Mouse (Mus musculus) G1E (cell line): Measurements from ENCODE around the gene Gm10718. TPM values are rescaled to one million over a fixed set of nuclear protein-coding genes. Genes with fewer than 3 reads are reported as not detected.
A peak's percentile ranks its signal among the peaks of the same experiment; 100 is the strongest.
"Not testable (repeated sequence)": the region's sequence is repeated elsewhere in the genome, so short reads cannot be mapped to it uniquely, and the experiment has no call there.

Experiments used
- ATAC-seq: 2 replicates; pipeline ENCODE4 v1.8.0; 2016; ENCODE audit warnings: mild to moderate bottlenecking; ENCODE audit not compliant: insufficient number of reproducible peaks, poor library complexity, low FRiP score, severe bottlenecking; ENCODE audit errors: extremely low read depth
- DNase-seq: peaks from one replicate; pipeline ENCODE4 v3.0.0; 2012; ENCODE audit warnings: low spot score
- H3K27me3 ChIP-seq: 2 replicates; pipeline ENCODE4 v1.6.1; 2012; ENCODE audit warnings: mild to moderate bottlenecking, low read length, inconsistent platforms; ENCODE audit not compliant: insufficient read depth
- H3K36me3 ChIP-seq: replicated peaks from 2 replicates; pipeline ENCODE3; 2012; ENCODE audit warnings: mild to moderate bottlenecking, inconsistent platforms
- H3K4me1 ChIP-seq: 2 replicates; pipeline ENCODE4 v1.6.1; 2012; ENCODE audit warnings: low read depth, low read length, inconsistent platforms, mixed read lengths; ENCODE audit not compliant: insufficient read depth
- H3K4me3 ChIP-seq: 2 replicates; pipeline ENCODE4 v1.5.1; 2012; ENCODE audit warnings: low read depth, mild to moderate bottlenecking, inconsistent platforms, low read length, moderate library complexity, mixed read lengths
- H3K9me3 ChIP-seq: replicated peaks from 2 replicates; pipeline ENCODE4 v1.6.1; 2012; ENCODE audit warnings: inconsistent platforms
- polyA plus RNA-seq: library from polyadenylated mRNA; stranded (reverse); fragments of >175 nt; gene quantifications from 2 replicates; pipeline ENCODE4 v1.2.3, GENCODE M21; 2012
- total RNA-seq, 2 experiments: library from RNA; stranded (forward) in 1 of 2; stranded (reverse) in 1 of 2; fragments of 200-1000 nt in 1 of 2; fragments of >200 nt in 1 of 2; fragmentation: Nextera tagmentation in 1 of 2; gene quantifications; 2 replicates each; pipeline ENCODE4 v1.2.3; 2014 to 2017

Gene Gm10718
- total RNA-seq (2014; fragmentation: Nextera tagmentation), result not detected in 2 replicates
- total RNA-seq (2017), result 46.0 and 52.3 TPM in 2 replicates
- 1.3 and 2.6 TPM in 2 replicates for polyA plus RNA-seq

DNA sequence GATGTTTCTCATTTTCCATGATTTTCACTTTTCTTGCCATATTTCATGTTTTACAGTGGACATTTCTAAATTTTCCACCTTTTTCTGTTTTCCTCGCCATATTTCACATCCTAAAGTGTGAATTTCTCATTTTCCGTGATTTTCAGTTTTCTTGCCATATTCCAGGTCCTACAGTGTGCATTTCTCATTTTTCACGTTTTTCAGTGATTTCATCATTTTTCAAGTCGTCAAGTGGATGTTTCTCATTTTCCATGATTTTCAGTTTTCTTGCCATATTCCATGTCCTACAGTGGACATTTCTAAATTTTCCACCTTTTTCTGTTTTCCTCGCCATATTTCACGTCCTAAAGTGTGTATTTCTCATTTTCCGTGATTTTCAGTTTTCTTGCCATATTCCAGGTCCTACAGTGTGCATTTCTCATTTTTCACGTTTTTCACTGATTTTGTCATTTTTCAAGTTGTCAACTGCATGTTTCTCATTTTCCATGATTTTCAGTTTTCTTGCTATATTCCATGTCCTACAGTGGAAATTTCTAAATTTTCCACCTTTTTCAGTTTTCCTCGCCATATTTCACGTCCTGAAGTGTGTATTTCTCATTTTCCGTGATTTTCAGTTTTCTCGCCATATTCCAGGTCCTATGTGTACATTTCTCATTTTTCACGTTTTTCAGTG is at the start of gene Gm10718:
Gm10718 (plus strand) TSS at position 236 of the 673 bp plus-strand sequence.
- ATAC-seq, H3K4me1 ChIP-seq, H3K27me3 ChIP-seq, DNase-seq, H3K9me3 ChIP-seq, H3K4me3 ChIP-seq, H3K36me3 ChIP-seq: not testable (repeated sequence)

GRCm38 (mm10) chr9:3000445-3000972 is 22.8 kb upstream of the Gm10718 start, which contains the start of gene Gm10722:
Gene Gm10722, plus strand, starts transcription at chr9:3000922.
- ATAC-seq, DNase-seq: not testable (repeated sequence)

GRCm38 (mm10) chr9:3001006-3001405 is 22.3 kb upstream of the Gm10718 start:
- not testable (repeated sequence) for H3K9me3 ChIP-seq, H3K36me3 ChIP-seq, ATAC-seq, H3K27me3 ChIP-seq, H3K4me3 ChIP-seq, H3K4me1 ChIP-seq, DNase-seq

More at GRCm38 (mm10) chr9:3000445-3000972, 22.8 kb upstream of the Gm10718 start, which contains the start of gene Gm10722:
- not testable (repeated sequence) for H3K27me3 ChIP-seq, H3K36me3 ChIP-seq, H3K9me3 ChIP-seq, H3K4me1 ChIP-seq, H3K4me3 ChIP-seq

GRCm38 (mm10) chr9:3001948-3002659 is 21.2 kb upstream of the Gm10718 start:
- not testable (repeated sequence) for H3K4me1 ChIP-seq, H3K36me3 ChIP-seq, H3K4me3 ChIP-seq, H3K9me3 ChIP-seq, DNase-seq, H3K27me3 ChIP-seq
- peak; percentile 40 for ATAC-seq

DNA sequence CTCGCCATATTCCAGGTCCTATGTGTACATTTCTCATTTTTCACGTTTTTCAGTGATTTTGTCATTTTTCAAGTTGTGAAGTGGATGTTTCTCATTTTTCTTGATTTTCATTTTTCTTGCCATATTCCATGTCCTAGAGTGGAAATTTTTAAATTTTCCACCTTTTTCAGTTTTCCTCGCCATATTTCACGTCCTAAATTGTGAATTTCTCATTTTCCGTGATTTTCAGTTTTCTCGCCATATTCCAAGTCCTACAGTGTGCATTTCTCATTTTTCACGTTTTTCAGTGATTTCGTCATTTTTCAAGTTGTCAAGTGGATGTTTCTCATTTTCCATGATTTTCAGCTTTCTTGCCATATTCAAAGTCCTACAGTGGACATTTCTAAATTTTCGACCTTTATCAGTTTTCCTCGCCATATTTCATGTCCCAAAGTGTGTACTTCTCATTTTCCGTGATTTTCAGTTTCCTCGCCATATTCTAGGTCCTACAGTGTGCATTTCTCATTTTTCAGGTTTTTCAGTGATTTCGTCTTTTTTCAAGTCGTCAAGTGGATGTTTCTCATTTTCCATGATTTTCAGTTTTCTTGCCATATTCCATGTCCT is 20.5 kb upstream of the Gm10718 start, which contains the start of gene Gm11168:
Gm11168 (plus strand) TSS at position 553 of the 603 bp plus-strand sequence.
- DNase-seq, ATAC-seq, H3K27me3 ChIP-seq, H3K4me3 ChIP-seq, H3K36me3 ChIP-seq, H3K4me1 ChIP-seq: not testable (repeated sequence)
- peaks cover 11% of the 10 kb centered on the region for H3K9me3 ChIP-seq

- H3K36me3 ChIP-seq, H3K4me3 ChIP-seq, H3K4me1 ChIP-seq, DNase-seq, H3K27me3 ChIP-seq: not testable (repeated sequence)
- H3K9me3 ChIP-seq, result peaks cover 11% of the 10 kb centered on the region
- peak; percentile 30 for ATAC-seq
Observed at GRCm38 (mm10) chr9:3006179-3006578, 17.2 kb upstream of the Gm10718 start.

DNA sequence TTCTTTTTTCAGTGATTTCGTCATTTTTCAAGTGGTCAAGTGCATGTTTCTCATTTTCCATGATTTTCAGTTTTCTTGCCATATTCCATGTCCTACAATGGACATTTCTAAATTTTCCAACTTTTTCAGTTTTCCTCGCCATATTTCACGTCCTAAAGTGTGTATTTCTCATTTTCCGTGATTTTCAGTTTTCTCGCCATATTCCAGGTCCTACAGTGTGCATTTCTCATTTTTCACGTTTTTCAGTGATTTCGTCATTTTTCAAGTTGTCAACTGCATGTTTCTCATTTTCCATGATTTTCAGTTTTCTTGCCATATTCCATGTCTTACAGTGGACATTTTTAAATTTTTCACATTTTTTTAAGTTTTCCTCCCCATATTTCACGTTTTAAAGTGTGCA is 16.7 kb upstream of the Gm10718 start:
- not testable (repeated sequence) for H3K27me3 ChIP-seq, DNase-seq, H3K36me3 ChIP-seq, H3K4me3 ChIP-seq, ATAC-seq, H3K4me1 ChIP-seq
- peaks cover 11% of the 10 kb centered on the region for H3K9me3 ChIP-seq

DNA sequence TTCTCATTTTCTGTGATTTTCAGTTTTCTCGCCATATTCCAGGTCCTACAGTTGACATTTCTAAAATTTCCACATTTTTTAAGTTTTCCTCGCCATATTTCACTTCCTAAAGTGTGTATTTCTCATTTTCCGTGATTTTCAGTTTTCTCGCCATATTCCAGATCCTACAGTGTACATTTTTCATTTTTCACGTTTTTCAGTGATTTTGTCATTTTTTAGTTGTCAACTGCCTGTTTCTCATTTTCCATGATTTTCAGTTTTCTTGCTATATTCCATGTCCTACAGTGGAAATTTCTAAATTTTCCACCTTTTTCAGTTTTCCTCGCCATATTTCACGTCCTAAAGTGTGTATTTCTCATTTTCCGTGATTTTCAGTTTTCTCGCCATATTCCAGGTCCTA is 16.1 kb upstream of the Gm10718 start:
- H3K9me3 ChIP-seq, H3K36me3 ChIP-seq, DNase-seq, H3K27me3 ChIP-seq, H3K4me3 ChIP-seq, H3K4me1 ChIP-seq: not testable (repeated sequence)
- peak; percentile 7; the same call in 1 of the 2 replicates for ATAC-seq

DNA sequence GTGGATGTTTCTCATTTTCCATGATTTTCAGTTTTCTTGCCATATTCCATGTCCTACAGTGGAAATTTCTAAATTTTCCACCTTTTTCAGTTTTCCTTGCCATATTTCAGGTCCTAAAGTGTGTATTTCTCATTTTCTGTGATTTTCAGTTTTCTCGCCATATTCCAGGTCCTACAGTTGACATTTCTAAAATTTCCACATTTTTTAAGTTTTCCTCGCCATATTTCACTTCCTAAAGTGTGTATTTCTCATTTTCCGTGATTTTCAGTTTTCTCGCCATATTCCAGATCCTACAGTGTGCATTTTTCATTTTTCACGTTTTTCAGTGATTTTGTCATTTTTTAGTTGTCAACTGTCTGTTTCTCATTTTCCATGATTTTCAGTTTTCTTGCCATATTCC is 14.0 kb upstream of the Gm10718 start:
- not testable (repeated sequence) for DNase-seq, H3K4me1 ChIP-seq, H3K27me3 ChIP-seq, H3K36me3 ChIP-seq, H3K9me3 ChIP-seq, H3K4me3 ChIP-seq
- ATAC-seq, result peak; percentile 17

- not testable (repeated sequence) for H3K4me1 ChIP-seq, H3K4me3 ChIP-seq, H3K36me3 ChIP-seq, DNase-seq, H3K27me3 ChIP-seq, H3K9me3 ChIP-seq
- ATAC-seq, result peak; percentile 36; the same call in 1 of the 2 replicates
Observed at GRCm38 (mm10) chr9:3012054-3012621, 11.2 kb upstream of the Gm10718 start.

GRCm38 (mm10) chr9:3012733-3013279 is 10.5 kb upstream of the Gm10718 start, which contains the start of gene Gm10721:
Gene Gm10721, plus strand, starts transcription at chr9:3013140.
- not testable (repeated sequence) for H3K36me3 ChIP-seq, H3K4me3 ChIP-seq, H3K9me3 ChIP-seq, H3K27me3 ChIP-seq, H3K4me1 ChIP-seq, DNase-seq
- ATAC-seq, result peak; percentile 34
